In the genomic region with DNA sequence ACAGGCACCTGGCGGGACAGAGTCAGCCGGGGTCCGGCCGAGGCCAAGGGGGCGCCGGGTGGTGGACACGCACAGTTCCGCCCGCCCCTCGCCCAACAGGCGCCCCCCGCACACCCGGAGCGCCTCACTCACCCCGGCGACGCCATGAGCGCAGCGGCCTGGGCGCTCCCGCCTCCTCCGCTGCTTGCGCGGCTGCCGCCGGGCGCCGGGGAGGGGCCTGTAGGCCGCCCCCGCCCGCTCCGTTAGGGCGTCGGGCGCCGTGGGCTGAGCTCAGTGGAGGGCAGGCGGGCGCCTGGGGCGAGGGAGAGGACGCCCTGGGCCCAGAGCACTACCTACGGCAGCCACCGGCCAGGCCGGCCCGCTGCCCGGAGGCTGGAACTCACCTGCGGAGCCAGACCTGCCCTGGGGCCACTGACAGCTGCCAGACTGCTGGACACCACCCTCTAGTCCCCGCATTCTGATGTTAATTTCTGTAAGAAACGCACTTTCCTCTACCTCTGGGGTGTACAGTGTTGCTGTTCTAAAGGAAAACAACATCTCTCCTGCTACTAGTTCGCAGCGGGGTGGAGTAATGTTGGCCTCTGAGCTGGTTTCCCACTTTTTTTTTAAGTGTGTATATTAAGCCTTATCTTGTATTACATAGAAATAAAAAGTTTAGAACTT, we compare ENCODE assay signal across 8 mouse cellular contexts. TPM values are rescaled to one million over a fixed set of nuclear protein-coding genes. Genes with fewer than 3 reads are reported as not detected.
A peak's percentile ranks its signal among the peaks of the same experiment; 100 is the strongest.
DNase-seq lines count a peak whose midpoint lies in the region; ATAC-seq and TF ChIP-seq lines count a peak whose summit lies in the region.

No protein-coding gene starts in this region.

- DNase-seq in brain, embryonic 14.5 days (ENCODE audit: low read depth) = peak; percentile 71
- peak; percentile 79 for DNase-seq in kidney, postnatal 0 days (ENCODE audit: low spot score)
- DNase-seq in liver, embryonic 13.5 days = peak; percentile 79
- DNase-seq in natural killer cell, adult 2 months (ENCODE audit: low spot score in 2 of 2) = peak; percentile 66 to 69
- DNase-seq in splenic B cell, adult 2 months (ENCODE audit: low read depth, low spot score) = peak; percentile 76

- peak overlapping the region; percentile 95 for H3K4me3 ChIP-seq in erythroblast, embryonic 14.5 days (replicated peaks)
- H3K4me3 ChIP-seq in heart, embryonic 13.5 days = peak overlapping the region; percentile 97
- peak overlapping the region; percentile 95 for H3K4me3 ChIP-seq in kidney, postnatal 0 days (replicated peaks; ENCODE audit: low read depth, low read length)
- peak overlapping the region; percentile 97 for H3K4me3 ChIP-seq in liver, embryonic 13.5 days (replicated peaks)

- no peaks in the 10 kb centered on the region for H3K27me3 ChIP-seq in erythroblast, embryonic 14.5 days (ENCODE audit: control insufficient read depth)
- H3K27me3 ChIP-seq in heart, embryonic 13.5 days (replicated peaks) = no peaks in the 10 kb centered on the region
- H3K27me3 ChIP-seq in kidney, postnatal 0 days (ENCODE audit: insufficient read depth, low read length) = no peaks in the 10 kb centered on the region
- H3K27me3 ChIP-seq in liver, embryonic 13.5 days = no peaks in the 10 kb centered on the region
- no peaks in the 10 kb centered on the region for H3K27me3 ChIP-seq in splenic B cell, adult 2 months (ENCODE audit: control insufficient read depth, insufficient read depth, low read length, poor library complexity, severe bottlenecking)

- H3K36me3 ChIP-seq in erythroblast, embryonic 14.5 days (ENCODE audit: control insufficient read depth) = peaks cover 7% of the 10 kb centered on the region
- H3K36me3 ChIP-seq in heart, embryonic 13.5 days = no peaks in the 10 kb centered on the region
- no peaks in the 10 kb centered on the region for H3K36me3 ChIP-seq in kidney, postnatal 0 days (ENCODE audit: insufficient read depth, low read length)
- no peaks in the 10 kb centered on the region for H3K36me3 ChIP-seq in liver, embryonic 13.5 days
- 0 out of 2 replicates have a peak, but pooled peaks cover 1% of the 10 kb centered on the region for H3K36me3 ChIP-seq in splenic B cell, adult 2 months (ENCODE audit: control insufficient read depth, insufficient read depth, low read length, poor library complexity, severe bottlenecking)

- ATAC-seq in CD4-positive, CD25-positive, alpha-beta regulatory T cell, adult 4 months = peak; percentile 93
- ATAC-seq in heart, embryonic 13.5 days (ENCODE audit: extremely low read depth, insufficient number of reproducible peaks, low FRiP score, low TSS enrichment) = peak; percentile 90
- ATAC-seq in kidney, postnatal 0 days (replicated peaks; ENCODE audit: low FRiP score, low read depth) = peak; percentile 87
- peak; percentile 100 for ATAC-seq in liver, embryonic 13.5 days (ENCODE audit: low read depth)

- no peak for TF ChIP-seq CTCF in brain, embryonic 14.5 days (IDR thresholded peaks at IDR 0.05; ENCODE audit: borderline replicate concordance, extremely low read depth, insufficient read depth, insufficient read length)
- TF ChIP-seq CTCF in kidney, postnatal 0 days (IDR thresholded peaks at IDR 0.05; ENCODE audit: low read depth) = no peak

- peak overlapping the region; percentile 97 for H3K27ac ChIP-seq in heart, embryonic 13.5 days (replicated peaks)
- H3K27ac ChIP-seq in kidney, postnatal 0 days = peak overlapping the region; percentile 96
- H3K27ac ChIP-seq in liver, embryonic 13.5 days = peak overlapping the region; percentile 92

- WGBS in heart, embryonic 13.5 days = under 1% methylated on average over 43 of the region's 50 CpGs
- WGBS in kidney, postnatal 0 days = under 1% methylated on average over 49 of the region's 50 CpGs
- under 1% methylated on average over 48 of the region's 50 CpGs for WGBS in liver, embryonic 13.5 days (ENCODE audit: insufficient replicate concordance)

- H3K4me1 ChIP-seq in erythroblast, embryonic 14.5 days (ENCODE audit: control insufficient read depth) = peaks cover 32% of the 10 kb centered on the region
- H3K4me1 ChIP-seq in heart, embryonic 13.5 days = peaks cover 40% of the 10 kb centered on the region
- H3K4me1 ChIP-seq in kidney, postnatal 0 days (replicated peaks; ENCODE audit: insufficient read depth, low read length) = peaks cover 6% of the 10 kb centered on the region; the same call in 1 of the 2 replicates
- peaks cover 38% of the 10 kb centered on the region for H3K4me1 ChIP-seq in liver, embryonic 13.5 days (replicated peaks)

- H3K9me3 ChIP-seq in erythroblast, embryonic 14.5 days (ENCODE audit: control insufficient read depth, low read length) = no peaks in the 10 kb centered on the region
- no peaks in the 10 kb centered on the region for H3K9me3 ChIP-seq in heart, embryonic 13.5 days
- no peaks in the 10 kb centered on the region for H3K9me3 ChIP-seq in kidney, postnatal 0 days (replicated peaks; ENCODE audit: low read length)
- no peaks in the 10 kb centered on the region for H3K9me3 ChIP-seq in liver, embryonic 13.5 days (replicated peaks)

- H3K4me2 ChIP-seq in heart, embryonic 13.5 days = peak overlapping the region; percentile 88
- H3K4me2 ChIP-seq in kidney, postnatal 0 days (ENCODE audit: low read length) = peak overlapping the region; percentile 82
- H3K4me2 ChIP-seq in liver, embryonic 13.5 days = peak overlapping the region; percentile 91

- H3K9ac ChIP-seq in heart, embryonic 13.5 days = peak overlapping the region; percentile 99
- peak overlapping the region; percentile 93 for H3K9ac ChIP-seq in kidney, postnatal 0 days (ENCODE audit: low read depth, low read length)
- H3K9ac ChIP-seq in liver, embryonic 13.5 days = peak overlapping the region; percentile 99

- TF ChIP-seq POLR2A in brain, embryonic 14.5 days (IDR thresholded peaks at IDR 0.05; ENCODE audit: borderline replicate concordance, extremely low read depth, insufficient read depth, insufficient read length, poor library complexity, severe bottlenecking) = peak; percentile 36; the same call in 1 of the 2 replicates

RNA-seq across cellular contexts. Expression of gene Urgcp, which starts 21.1 kb away (rescaled TPM):
- 1 to 10 TPM; 5.2 to 9.1 TPM for polyA plus RNA-seq in CD4-positive, CD25-positive, alpha-beta regulatory T cell, adult 4 months (2017; shearing (Covaris generic))
- polyA plus RNA-seq in brain, embryonic 14.5 days (2012; rRNA removed) = 20.6 and 25.9 TPM in 2 replicates
- polyA plus RNA-seq in erythroblast, embryonic 14.5 days (2012) = 0.40 and 0.51 TPM in 2 replicates
- polyA plus RNA-seq in heart, embryonic 13.5 days (2015; fragmentation: Nextera tagmentation; extraction: Ambion mirVana) = 26.6 and 30.0 TPM in 2 replicates
- polyA plus RNA-seq in kidney, postnatal 0 days (2015; fragmentation: Nextera tagmentation; extraction: Ambion mirVana) = 22.8 and 23.0 TPM in 2 replicates
- polyA plus RNA-seq in liver, embryonic 13.5 days (2015; fragmentation: Nextera tagmentation; extraction: Ambion mirVana) = 9.4 and 10.0 TPM in 2 replicates

RNA-seq across cellular contexts. Expression of gene Mrps24, which starts 25.6 kb away (rescaled TPM):
- 10 to 100 TPM; 39.0 to 47.3 TPM for polyA plus RNA-seq in CD4-positive, CD25-positive, alpha-beta regulatory T cell, adult 4 months (2017; shearing (Covaris generic))
- 112 and 159 TPM in 2 replicates for polyA plus RNA-seq in brain, embryonic 14.5 days (2012; rRNA removed)
- 10.8 and 14.0 TPM in 2 replicates for polyA plus RNA-seq in erythroblast, embryonic 14.5 days (2012)
- 175 and 191 TPM in 2 replicates for polyA plus RNA-seq in heart, embryonic 13.5 days (2015; fragmentation: Nextera tagmentation; extraction: Ambion mirVana)
- 256 and 279 TPM in 2 replicates for polyA plus RNA-seq in kidney, postnatal 0 days (2015; fragmentation: Nextera tagmentation; extraction: Ambion mirVana)
- 122 and 135 TPM in 2 replicates for polyA plus RNA-seq in liver, embryonic 13.5 days (2015; fragmentation: Nextera tagmentation; extraction: Ambion mirVana)

RNA-seq across cellular contexts. Expression of gene Dbnl, which starts 47.2 kb away (rescaled TPM):
- polyA plus RNA-seq in CD4-positive, CD25-positive, alpha-beta regulatory T cell, adult 4 months (2017; shearing (Covaris generic)) = 100 to 1,000 TPM; 121 to 155 TPM
- polyA plus RNA-seq in brain, embryonic 14.5 days (2012; rRNA removed) = 123 TPM in 2 replicates
- 5.7 and 5.8 TPM in 2 replicates for polyA plus RNA-seq in erythroblast, embryonic 14.5 days (2012)
- 85.7 and 86.0 TPM in 2 replicates for polyA plus RNA-seq in heart, embryonic 13.5 days (2015; fragmentation: Nextera tagmentation; extraction: Ambion mirVana)
- 82.7 and 93.3 TPM in 2 replicates for polyA plus RNA-seq in kidney, postnatal 0 days (2015; fragmentation: Nextera tagmentation; extraction: Ambion mirVana)
- 57.5 and 64.4 TPM in 2 replicates for polyA plus RNA-seq in liver, embryonic 13.5 days (2015; fragmentation: Nextera tagmentation; extraction: Ambion mirVana)

Comparison
In these comparisons a context has a peak if more than half of its experiments do, and no peak if none do; other contexts are left out.
1. Peak in every context shown above with its lines: DNase-seq, ATAC-seq, H3K4me3 ChIP-seq and H3K27ac ChIP-seq.